Mouse (Mus musculus): ENCODE data around the gene Olfr44.

The Olfr44 gene

GRCm38 (mm10) chr9:39493895-39494294 is at the start of gene Olfr44:
Olfr44 (minus strand) TSS chr9:39493995.
- no peak for DNase-seq (ENCODE audit: low read depth, low spot score)

GRCm38 (mm10) chr9:39523616-39524285 is 30.0 kb upstream of the Olfr44 start:
- no peak for DNase-seq (ENCODE audit: low read depth, low spot score)

- DNase-seq (ENCODE audit: low read depth, low spot score): peak; percentile 24
Observed at GRCm38 (mm10) chr9:39518595-39518994, 24.8 kb upstream of the Olfr44 start.

GRCm38 (mm10) chr9:39515531-39515930 is 21.7 kb upstream of the Olfr44 start, which contains the start of gene Olfr957:
Olfr957 (minus strand) TSS chr9:39515809.
- no peak for DNase-seq (ENCODE audit: low read depth, low spot score)

- no peak for DNase-seq (ENCODE audit: low read depth, low spot score)
Observed at GRCm38 (mm10) chr9:39509412-39509811, 15.6 kb upstream of the Olfr44 start.

- DNase-seq (ENCODE audit: low read depth, low spot score): peak; percentile 34
Observed at GRCm38 (mm10) chr9:39508998-39509397, 15.2 kb upstream of the Olfr44 start.

- DNase-seq (ENCODE audit: low read depth, low spot score): no peak
Observed at GRCm38 (mm10) chr9:39471844-39472243, 22.0 kb downstream of the Olfr44 start, which contains the start of gene Olfr955. Olfr955 (minus strand) TSS chr9:39471944.

GRCm38 (mm10) chr9:39456401-39456800 is 37.4 kb downstream of the Olfr44 start, which contains the start of gene Olfr954:
Olfr954 (plus strand) TSS chr9:39456701.
- DNase-seq (ENCODE audit: low read depth, low spot score): no peak
